Mouse (Mus musculus): ENCODE data around the gene Tspan4. TPM values are rescaled to one million over a fixed set of nuclear protein-coding genes. Genes with fewer than 3 reads are reported as not detected.

Tspan4 gene
- total and polyA plus RNA-seq, 2 experiments from 2014 or later: 83.9 to 119 TPM

- no peak for TF ChIP-seq CTCF (IDR thresholded peaks at IDR 0.05; ENCODE audit: low read depth)
- Histone ChIP-seq H3K27me3 (ENCODE audit: insufficient read depth, low read length) (no peaks in the 10 kb centered on the region), H3K9me3 (ENCODE audit: low read length) (no peaks in the 10 kb centered on the region), H3K36me3 (ENCODE audit: insufficient read depth, low read length) (no peaks in the 10 kb centered on the region), H3K4me3 (ENCODE audit: low read length) (peak overlapping the region; percentile 70), H3K9ac (replicated peaks; ENCODE audit: low read length) (peak overlapping the region; percentile 78; the same call in 1 of the 2 replicates), H3K27ac (no peak overlapping the region), H3K4me2 (ENCODE audit: low read depth, low read length) (peak overlapping the region; percentile 93), H3K4me1 (ENCODE audit: insufficient read depth, low read length) (peaks cover 12% of the 10 kb centered on the region)
- 69% methylated on average over 6 of the region's 6 CpGs for WGBS
- ATAC-seq (no peak), DNase-seq (ENCODE audit: low spot score) (no peak)
Observed at GRCm38 (mm10) chr7:141483114-141483653, 8.1 kb downstream of the Tspan4 start.

DNA sequence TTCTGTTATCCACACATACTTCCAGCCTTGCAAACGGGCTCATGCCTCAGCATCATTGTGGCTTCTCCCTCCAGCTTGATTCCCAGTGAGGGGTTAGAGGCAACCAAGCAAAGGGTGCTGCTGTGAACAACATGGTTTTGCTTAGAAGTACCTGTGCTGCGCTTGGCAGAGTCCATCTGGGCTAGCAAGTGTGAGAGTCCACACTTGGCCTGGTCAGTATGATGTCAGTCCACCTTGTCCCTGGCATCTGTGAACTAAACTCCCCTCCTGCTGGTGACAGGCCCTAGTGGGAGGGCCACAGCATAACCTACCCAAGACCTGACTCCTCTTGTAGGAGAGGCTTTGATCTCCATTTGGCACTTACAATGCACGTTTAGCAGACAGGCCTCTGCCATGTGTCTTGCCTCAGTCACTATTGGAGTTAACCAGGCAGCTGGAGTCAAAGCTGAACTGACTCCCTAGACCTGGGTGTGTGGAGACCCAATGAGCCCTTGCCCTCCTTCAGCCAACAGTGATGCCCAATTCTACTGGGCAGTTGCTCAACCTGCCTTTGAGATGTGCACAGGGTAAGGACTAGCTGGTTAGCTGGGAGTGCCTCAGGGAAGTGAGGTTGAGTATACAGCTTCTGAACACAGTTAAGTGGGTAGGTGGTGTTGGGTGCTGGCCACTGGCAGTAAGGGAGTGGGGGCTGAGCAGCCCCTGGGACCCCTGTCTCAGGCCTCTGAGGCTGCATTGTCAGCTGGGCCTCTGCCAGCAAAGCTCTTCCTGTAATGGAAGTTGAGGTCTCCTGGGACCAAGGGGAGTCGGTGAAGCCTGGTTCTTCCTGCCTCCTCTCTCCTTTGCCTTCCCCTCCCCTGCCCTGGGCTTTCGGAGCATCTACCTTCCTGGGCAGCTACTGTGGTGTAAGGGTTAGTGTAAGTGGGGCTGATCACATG lies 9.4 kb downstream of the Tspan4 start:
- H3K27ac ChIP-seq: no peak overlapping the region
- H3K4me2 ChIP-seq (ENCODE audit: low read depth, low read length): peak overlapping the region; percentile 93; the same call in 1 of the 2 replicates
- H3K4me3 ChIP-seq (ENCODE audit: low read length): no peak overlapping the region
- H3K9ac ChIP-seq (replicated peaks; ENCODE audit: low read length): no peak overlapping the region
- WGBS: 69% methylated on average over 5 of the region's 5 CpGs
- no peak for DNase-seq (ENCODE audit: low spot score)
- peaks cover 12% of the 10 kb centered on the region for H3K4me1 ChIP-seq (ENCODE audit: insufficient read depth, low read length)
- no peaks in the 10 kb centered on the region for H3K36me3 ChIP-seq (ENCODE audit: insufficient read depth, low read length)
- no peaks in the 10 kb centered on the region for H3K9me3 ChIP-seq (ENCODE audit: low read length)
- no peak for ATAC-seq
- no peaks in the 10 kb centered on the region for H3K27me3 ChIP-seq (ENCODE audit: insufficient read depth, low read length)
- no peak for TF ChIP-seq CTCF (IDR thresholded peaks at IDR 0.05; ENCODE audit: low read depth)

- H3K4me2 ChIP-seq (ENCODE audit: low read depth, low read length): no peak overlapping the region
- no peaks in the 10 kb centered on the region for H3K27me3 ChIP-seq (ENCODE audit: insufficient read depth, low read length)
- peaks cover 12% of the 10 kb centered on the region for H3K4me1 ChIP-seq (ENCODE audit: insufficient read depth, low read length)
- DNase-seq (ENCODE audit: low spot score) (no peak), ATAC-seq (no peak)
- H3K9me3 ChIP-seq (ENCODE audit: low read length): no peaks in the 10 kb centered on the region
- 53% methylated on average over 2 of the region's 2 CpGs for WGBS
- no peak overlapping the region; the same call in 1 of the 2 replicates for H3K27ac ChIP-seq
- H3K9ac ChIP-seq (replicated peaks; ENCODE audit: low read length): no peak overlapping the region
- no peak for TF ChIP-seq CTCF (IDR thresholded peaks at IDR 0.05; ENCODE audit: low read depth)
- H3K4me3 ChIP-seq (ENCODE audit: low read length): no peak overlapping the region
- no peaks in the 10 kb centered on the region for H3K36me3 ChIP-seq (ENCODE audit: insufficient read depth, low read length)
Observed at GRCm38 (mm10) chr7:141485186-141485585, 10.1 kb downstream of the Tspan4 start.

GRCm38 (mm10) chr7:141485606-141486005 lies 10.6 kb downstream of the Tspan4 start:
- no peaks in the 10 kb centered on the region for H3K36me3 ChIP-seq (ENCODE audit: insufficient read depth, low read length)
- DNase-seq (ENCODE audit: low spot score): peak; percentile 66
- H3K4me1 ChIP-seq (ENCODE audit: insufficient read depth, low read length): peaks cover 12% of the 10 kb centered on the region
- ATAC-seq: 0 out of 2 replicates have a peak, but pooled peaks have one; percentile 8
- TF ChIP-seq CTCF (IDR thresholded peaks at IDR 0.05; ENCODE audit: low read depth): no peak
- no peaks in the 10 kb centered on the region for H3K27me3 ChIP-seq (ENCODE audit: insufficient read depth, low read length)
- WGBS: 62% methylated on average over 2 of the region's 2 CpGs
- H3K4me2 ChIP-seq (ENCODE audit: low read depth, low read length): no peak overlapping the region
- H3K9me3 ChIP-seq (ENCODE audit: low read length): no peaks in the 10 kb centered on the region
- no peak overlapping the region; the same call in 1 of the 2 replicates for H3K27ac ChIP-seq
- H3K9ac ChIP-seq (replicated peaks; ENCODE audit: low read length): no peak overlapping the region
- H3K4me3 ChIP-seq (ENCODE audit: low read length): no peak overlapping the region

DNA sequence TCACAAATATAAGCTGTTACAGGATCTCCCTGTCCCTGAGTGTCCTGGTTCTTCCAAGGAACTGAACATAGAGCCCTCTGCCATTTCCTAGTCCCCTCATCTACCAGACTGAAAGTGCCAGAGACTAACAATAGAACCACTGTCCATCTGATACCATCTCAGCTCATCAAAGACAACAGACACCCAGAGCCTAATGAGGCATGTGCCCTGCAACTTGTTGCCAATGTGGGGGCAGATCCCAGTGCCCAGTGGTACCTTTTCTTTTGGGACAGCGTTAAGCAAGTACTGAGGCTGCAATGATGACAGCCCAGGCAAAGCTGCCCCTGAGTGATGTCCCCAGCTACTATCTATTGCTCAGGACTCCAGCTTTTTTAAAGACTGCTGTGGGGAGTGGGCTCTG lies 11.2 kb downstream of the Tspan4 start:
- TF ChIP-seq CTCF (IDR thresholded peaks at IDR 0.05; ENCODE audit: low read depth): no peak
- Histone ChIP-seq H3K9ac (replicated peaks; ENCODE audit: low read length) (no peak overlapping the region), H3K4me1 (ENCODE audit: insufficient read depth, low read length) (peaks cover 9% of the 10 kb centered on the region), H3K9me3 (ENCODE audit: low read length) (no peaks in the 10 kb centered on the region), H3K36me3 (ENCODE audit: insufficient read depth, low read length) (no peaks in the 10 kb centered on the region), H3K4me3 (ENCODE audit: low read length) (no peak overlapping the region), H3K4me2 (ENCODE audit: low read depth, low read length) (no peak overlapping the region), H3K27me3 (ENCODE audit: insufficient read depth, low read length) (no peaks in the 10 kb centered on the region), H3K27ac (no peak overlapping the region)
- ATAC-seq: no peak
- WGBS: 73% methylated on average over 1 of the region's 1 CpGs
- no peak for DNase-seq (ENCODE audit: low spot score)

- Histone ChIP-seq H3K4me2 (ENCODE audit: low read depth, low read length) (no peak overlapping the region), H3K27ac (no peak overlapping the region), H3K4me3 (ENCODE audit: low read length) (no peak overlapping the region), H3K27me3 (ENCODE audit: insufficient read depth, low read length) (no peaks in the 10 kb centered on the region), H3K4me1 (ENCODE audit: insufficient read depth, low read length) (peaks cover 9% of the 10 kb centered on the region), H3K36me3 (ENCODE audit: insufficient read depth, low read length) (peaks cover under 1% of the 10 kb centered on the region), H3K9ac (replicated peaks; ENCODE audit: low read length) (no peak overlapping the region), H3K9me3 (ENCODE audit: low read length) (no peaks in the 10 kb centered on the region)
- DNase-seq (ENCODE audit: low spot score) (no peak), ATAC-seq (no peak)
- TF ChIP-seq CTCF (IDR thresholded peaks at IDR 0.05; ENCODE audit: low read depth): no peak
- WGBS: 64% methylated on average over 7 of the region's 7 CpGs
Observed at GRCm38 (mm10) chr7:141487141-141487540, 12.1 kb downstream of the Tspan4 start.
